Mouse (Mus musculus) lung, embryonic 16.5 days (tissue): Measurements from ENCODE around the gene Hdac7. TPM values are rescaled to one million over a fixed set of nuclear protein-coding genes. Genes with fewer than 3 reads are reported as not detected.

ENCODE experiments used
- ATAC-seq: fragments of 200-750 bp; cut with Nextera tagmentation; 2 replicates; pipeline ENCODE4 v1.8.0; 2017; ENCODE audit warnings: low read depth, mild to moderate bottlenecking, moderate library complexity
- H3K27ac ChIP-seq: fragments of 300-500 bp; sonication (generic); 2 replicates; pipeline ENCODE4 v1.5.1; 2014; ENCODE audit warnings: mild to moderate bottlenecking, control low read depth, low read length
- H3K27me3 ChIP-seq: fragments of 300-500 bp; sonication (generic); 2 replicates; pipeline ENCODE4 v1.6.1; 2014; ENCODE audit warnings: low read depth, low read length, mixed read lengths; ENCODE audit not compliant: control insufficient read depth, insufficient read depth
- H3K36me3 ChIP-seq: fragments of 300-500 bp; sonication (generic); 2 replicates; pipeline ENCODE4 v1.6.1; 2014; ENCODE audit warnings: low read length; ENCODE audit not compliant: control insufficient read depth, insufficient read depth
- H3K4me1 ChIP-seq: fragments of 300-500 bp; sonication (generic); replicated peaks from 2 replicates; pipeline ENCODE4 v1.6.1; 2014; ENCODE audit warnings: low read length, mixed read lengths; ENCODE audit not compliant: control insufficient read depth, insufficient read depth
- H3K4me2 ChIP-seq: fragments of 300-500 bp; sonication (generic); 2 replicates; pipeline ENCODE4 v1.6.1; 2014; ENCODE audit warnings: low read depth, low read length, control low read depth
- H3K4me3 ChIP-seq: fragments of 300-500 bp; sonication (generic); 2 replicates; pipeline ENCODE4 v1.5.1; 2014; ENCODE audit warnings: mild to moderate bottlenecking, low read length, control low read depth
- H3K9ac ChIP-seq: fragments of 300-500 bp; sonication (generic); 2 replicates; pipeline ENCODE4 v1.6.1; 2014; ENCODE audit warnings: low read length, control low read depth
- H3K9me3 ChIP-seq: fragments of 300-500 bp; sonication (generic); 2 replicates; pipeline ENCODE4 v1.6.1; 2016; ENCODE audit warnings: low read length; ENCODE audit not compliant: control insufficient read depth
- WGBS: fragments of 180-500 bp; shearing (Covaris S2); extraction: QIAGEN DNeasy Blood & Tissue Kit; methylation state at CpG from one replicate; pipeline ENCODE4 v1.1.7; 2014; 5-methylcytosine and 5-hydroxymethylcytosine counted together
- polyA plus RNA-seq: library from polyadenylated mRNA; unstranded; fragments of >200 nt; fragmentation: Nextera tagmentation; extraction: Ambion mirVana; gene quantifications from 2 replicates; pipeline ENCODE4 v1.2.1, GENCODE M21; 2015

Gene Hdac7
- polyA plus RNA-seq, 1 experiment from 2014 or later = 44.2 TPM

DNA sequence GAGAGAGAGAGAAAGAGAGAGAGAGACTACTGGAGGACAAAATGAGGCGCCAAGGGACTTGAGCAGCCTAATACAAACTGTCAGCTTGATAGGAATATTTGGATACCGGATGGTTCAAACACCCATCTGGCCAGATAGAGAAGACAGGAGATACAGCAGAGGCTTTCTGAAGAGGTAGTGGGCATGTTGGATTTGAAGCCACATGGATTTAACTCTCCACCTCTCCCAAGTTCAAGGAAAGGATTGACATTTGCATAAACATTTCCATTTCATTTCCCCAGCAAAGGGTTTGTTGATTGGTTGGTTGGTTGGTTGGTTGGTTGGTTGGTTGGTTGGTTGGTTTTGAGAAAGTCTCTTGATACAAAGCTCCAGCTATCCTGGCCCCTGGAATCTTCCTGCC is 3.6 kb upstream of the Hdac7 start:
- Histone ChIP-seq H3K27me3 (no peaks in the 10 kb centered on the region), H3K4me1 (no peaks in the 10 kb centered on the region), H3K4me3 (no peak overlapping the region), H3K4me2 (no peak overlapping the region), H3K9me3 (no peaks in the 10 kb centered on the region), H3K9ac (no peak overlapping the region), H3K27ac (no peak overlapping the region), H3K36me3 (no peaks in the 10 kb centered on the region)
- WGBS = 88% methylated on average over 2 of the region's 2 CpGs
- ATAC-seq = no peak

DNA sequence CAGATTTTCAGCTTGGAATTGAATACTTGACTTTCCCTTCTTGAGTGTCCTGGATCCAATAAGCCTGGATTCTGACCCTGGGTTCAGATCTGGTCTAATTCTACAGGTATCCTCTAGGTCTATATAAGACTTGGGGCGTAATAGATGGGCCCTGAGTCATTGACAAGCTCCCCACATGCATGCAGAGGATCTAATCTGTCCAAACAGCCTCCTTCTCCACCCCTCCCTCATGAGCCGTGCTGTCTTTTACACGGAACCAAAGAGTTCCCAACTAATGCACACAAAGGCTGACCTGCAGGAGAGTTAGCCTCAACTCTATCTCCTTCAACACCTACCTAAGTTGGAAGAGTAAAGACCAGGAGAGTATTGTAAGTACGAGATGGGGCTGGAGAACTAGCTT is 3.0 kb upstream of the Hdac7 start:
- Histone ChIP-seq H3K36me3 (no peaks in the 10 kb centered on the region), H3K27me3 (no peaks in the 10 kb centered on the region), H3K27ac (no peak overlapping the region), H3K9ac (no peak overlapping the region), H3K4me1 (no peaks in the 10 kb centered on the region), H3K4me3 (no peak overlapping the region), H3K9me3 (no peaks in the 10 kb centered on the region), H3K4me2 (no peak overlapping the region)
- 79% methylated on average over 4 of the region's 4 CpGs for WGBS
- ATAC-seq = no peak

DNA sequence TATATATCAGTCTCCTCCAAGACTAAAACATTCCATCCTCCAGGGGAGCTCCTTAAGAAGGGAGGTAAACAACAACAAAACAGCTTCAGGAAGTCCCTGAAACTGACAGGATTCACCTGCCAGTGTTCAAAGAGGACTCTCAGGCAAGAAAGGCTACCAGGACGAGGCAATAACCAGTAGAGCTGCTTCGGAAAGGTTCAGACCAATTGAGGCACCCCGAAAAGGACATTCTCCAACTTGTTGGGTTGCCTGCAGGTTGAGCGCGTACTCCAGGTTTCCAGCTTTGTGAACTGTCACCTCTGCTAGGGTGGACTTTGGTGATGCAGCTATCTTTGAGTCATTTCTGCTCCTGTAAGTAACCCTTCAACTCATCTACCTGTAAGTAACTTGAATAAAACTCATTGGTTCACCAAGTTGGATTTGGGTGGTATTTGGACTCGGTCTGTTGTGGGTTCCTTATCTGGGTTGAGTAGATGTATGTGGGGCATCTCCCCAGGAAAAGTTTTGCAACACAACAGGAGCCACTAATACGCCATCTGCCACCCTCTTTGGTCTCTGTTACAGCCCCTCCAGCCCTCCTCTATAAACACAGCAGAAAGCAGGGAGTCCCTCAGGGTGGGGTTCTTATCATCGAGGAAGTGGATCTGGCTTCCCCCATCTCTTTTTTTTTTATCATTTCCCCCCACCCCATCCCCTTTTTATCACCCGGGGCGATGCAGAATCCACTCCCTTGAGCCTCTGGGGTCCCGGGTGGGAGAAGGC is 2.0 kb upstream of the Hdac7 start:
- Histone ChIP-seq H3K4me1 (no peaks in the 10 kb centered on the region), H3K9me3 (no peaks in the 10 kb centered on the region), H3K27me3 (no peaks in the 10 kb centered on the region), H3K9ac (no peak overlapping the region), H3K4me3 (no peak overlapping the region), H3K36me3 (no peaks in the 10 kb centered on the region), H3K4me2 (no peak overlapping the region), H3K27ac (no peak overlapping the region)
- ATAC-seq = no peak
- 83% methylated on average over 11 of the region's 11 CpGs for WGBS

DNA sequence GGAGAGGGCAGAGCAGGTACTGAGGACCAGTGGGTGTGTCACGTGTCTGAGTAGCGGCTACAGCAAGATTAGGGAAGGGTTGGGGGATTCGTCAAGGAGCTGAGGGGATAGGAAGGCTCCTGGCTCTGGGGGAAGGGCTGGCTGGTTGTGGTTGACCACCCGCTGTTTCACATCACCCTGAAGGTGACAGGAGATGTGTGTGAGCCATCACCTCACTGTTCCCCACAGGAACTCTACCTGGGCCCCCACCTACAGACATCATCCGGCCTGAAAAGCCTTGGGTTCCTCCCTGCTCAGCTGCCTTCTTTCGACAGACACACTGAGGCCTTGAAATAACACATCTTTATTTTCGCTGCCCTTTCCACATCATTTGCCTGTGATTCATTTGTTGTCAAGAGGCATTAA is 1.1 kb downstream of the Hdac7 start:
- WGBS = 64% methylated on average over 7 of the region's 7 CpGs
- Histone ChIP-seq H3K36me3 (no peaks in the 10 kb centered on the region), H3K9me3 (no peaks in the 10 kb centered on the region), H3K4me1 (peaks cover 25% of the 10 kb centered on the region), H3K27ac (no peak overlapping the region), H3K4me2 (no peak overlapping the region), H3K9ac (no peak overlapping the region), H3K4me3 (no peak overlapping the region), H3K27me3 (no peaks in the 10 kb centered on the region)
- ATAC-seq = no peak

DNA sequence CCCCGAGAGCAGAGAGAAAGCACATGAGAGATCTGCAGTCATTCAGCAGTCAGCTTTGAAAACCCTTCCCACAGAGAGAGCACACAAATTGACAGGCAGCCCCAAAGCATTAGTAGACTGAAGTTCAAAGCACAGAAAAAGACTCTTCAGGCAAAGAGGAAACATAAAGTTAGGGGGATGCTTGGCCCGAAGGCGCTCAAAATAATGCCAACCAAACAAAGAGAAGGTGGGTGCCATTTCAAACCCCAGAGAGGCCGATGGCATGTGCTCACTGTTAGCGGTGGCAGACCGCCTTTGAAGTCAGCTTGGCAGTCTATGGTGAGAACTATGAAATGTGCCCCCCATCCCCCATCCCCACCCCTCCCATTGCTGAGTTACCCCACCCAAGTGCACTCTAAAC is 2.2 kb downstream of the Hdac7 start:
- WGBS = 87% methylated on average over 6 of the region's 6 CpGs
- Histone ChIP-seq H3K27ac (no peak overlapping the region), H3K27me3 (no peaks in the 10 kb centered on the region), H3K4me3 (no peak overlapping the region), H3K9me3 (no peaks in the 10 kb centered on the region), H3K9ac (no peak overlapping the region), H3K4me2 (no peak overlapping the region), H3K36me3 (no peaks in the 10 kb centered on the region), H3K4me1 (peaks cover 37% of the 10 kb centered on the region)
- ATAC-seq = no peak

DNA sequence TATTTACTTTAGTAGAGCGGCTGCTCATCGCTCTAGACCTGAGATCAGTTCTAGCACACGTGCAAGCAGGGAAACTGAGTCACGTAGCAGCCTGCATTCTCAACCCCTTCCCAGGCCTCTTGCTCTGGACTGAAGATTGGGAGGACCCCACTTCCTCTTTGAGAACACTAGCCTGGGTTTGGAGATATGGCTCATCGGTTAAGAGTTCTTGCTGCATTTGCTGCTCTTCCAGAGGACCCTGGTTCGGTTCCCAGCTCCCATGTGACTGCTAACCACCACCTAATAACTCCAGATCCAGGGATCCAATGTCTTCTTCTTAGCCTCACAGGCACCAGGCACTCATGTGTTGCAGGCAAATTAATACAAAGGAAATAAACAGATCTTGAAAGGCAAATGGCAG is 2.9 kb downstream of the Hdac7 start:
- no peaks in the 10 kb centered on the region for H3K9me3 ChIP-seq
- no peak for ATAC-seq
- no peak overlapping the region for H3K9ac ChIP-seq
- 91% methylated on average over 6 of the region's 6 CpGs for WGBS
- H3K4me1 ChIP-seq = peaks cover 44% of the 10 kb centered on the region
- no peaks in the 10 kb centered on the region for H3K27me3 ChIP-seq
- H3K4me3 ChIP-seq = no peak overlapping the region
- H3K36me3 ChIP-seq = no peaks in the 10 kb centered on the region
- no peak overlapping the region for H3K4me2 ChIP-seq
- no peak overlapping the region for H3K27ac ChIP-seq

DNA sequence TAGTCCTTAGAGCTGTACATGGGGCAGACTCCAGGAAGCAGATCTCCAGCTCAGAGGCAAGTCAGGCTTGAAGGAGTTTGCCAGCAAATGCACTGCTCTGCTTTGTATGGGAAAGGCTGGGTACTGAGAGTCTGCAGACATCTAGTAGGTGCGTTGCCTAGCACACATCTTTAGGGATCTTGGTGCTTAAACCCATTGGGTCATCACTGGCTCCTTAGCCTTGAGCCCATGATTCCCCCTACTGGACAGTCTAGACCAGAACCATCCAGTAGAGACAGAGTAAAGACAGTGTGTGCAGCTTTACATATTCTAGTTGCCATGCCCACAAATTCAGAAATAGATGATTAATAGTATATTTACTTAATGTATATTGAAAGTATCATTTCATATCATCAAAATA is 3.5 kb downstream of the Hdac7 start:
- Histone ChIP-seq H3K9ac (no peak overlapping the region), H3K27ac (peak overlapping the region; percentile 85), H3K27me3 (no peaks in the 10 kb centered on the region), H3K4me2 (no peak overlapping the region), H3K36me3 (no peaks in the 10 kb centered on the region), H3K4me1 (peaks cover 48% of the 10 kb centered on the region), H3K4me3 (no peak overlapping the region), H3K9me3 (no peaks in the 10 kb centered on the region)
- ATAC-seq = no peak
- 68% methylated on average over 1 of the region's 1 CpGs for WGBS

DNA sequence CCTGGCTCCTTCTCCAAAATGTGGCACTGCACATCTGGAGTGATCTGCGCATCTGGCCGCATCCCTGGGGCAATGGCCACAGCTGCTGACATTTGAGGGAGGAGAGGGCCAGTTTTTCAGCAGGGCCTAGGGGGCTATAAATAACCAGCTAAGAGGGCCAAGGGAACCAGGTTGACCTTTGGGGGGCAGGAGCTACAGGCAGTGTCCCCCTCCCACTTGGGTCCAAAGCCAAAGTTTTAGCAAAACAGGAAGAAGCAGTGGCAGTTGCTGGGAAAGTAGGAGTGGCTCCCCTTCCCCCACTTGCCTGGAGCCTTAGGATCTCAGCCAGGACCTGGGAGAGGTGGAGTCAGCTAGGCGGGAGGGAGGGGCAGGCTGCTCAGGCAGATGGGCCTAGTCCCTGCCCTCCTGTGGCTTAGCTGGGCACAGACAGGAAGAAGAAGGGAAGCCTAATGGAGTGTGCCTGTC is 4.3 kb downstream of the Hdac7 start:
- H3K9ac ChIP-seq = peak overlapping the region; percentile 17
- no peaks in the 10 kb centered on the region for H3K9me3 ChIP-seq
- no peaks in the 10 kb centered on the region for H3K36me3 ChIP-seq
- no peaks in the 10 kb centered on the region for H3K27me3 ChIP-seq
- H3K4me1 ChIP-seq = peaks cover 48% of the 10 kb centered on the region
- 17% methylated on average over 3 of the region's 3 CpGs for WGBS
- no peak overlapping the region for H3K4me3 ChIP-seq
- ATAC-seq = peak; percentile 89
- no peak overlapping the region for H3K4me2 ChIP-seq
- peak overlapping the region; percentile 85 for H3K27ac ChIP-seq

DNA sequence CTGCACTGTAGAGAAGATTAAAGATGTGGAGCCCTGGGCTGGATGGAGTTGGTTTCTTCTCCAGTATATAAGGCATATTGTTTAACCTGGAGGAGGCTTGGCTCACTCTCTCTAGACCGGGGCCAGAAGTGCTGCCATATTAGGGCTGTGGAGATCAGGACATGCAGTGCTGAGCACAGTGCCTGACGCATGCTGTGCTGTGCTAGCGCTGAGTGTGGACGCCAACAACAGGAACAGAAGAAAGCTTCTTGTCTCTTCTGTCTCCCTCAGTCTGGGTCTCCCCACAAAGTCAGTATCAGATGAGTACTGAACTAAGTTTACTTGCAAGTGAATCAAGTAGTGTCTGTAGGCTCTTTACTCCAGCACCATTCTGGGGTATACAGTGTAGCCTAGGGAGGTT is 4.8 kb downstream of the Hdac7 start:
- no peak overlapping the region for H3K4me2 ChIP-seq
- H3K4me3 ChIP-seq = no peak overlapping the region
- no peaks in the 10 kb centered on the region for H3K9me3 ChIP-seq
- ATAC-seq = no peak
- H3K36me3 ChIP-seq = no peaks in the 10 kb centered on the region
- H3K27me3 ChIP-seq = no peaks in the 10 kb centered on the region
- peak overlapping the region; percentile 17; the same call in 1 of the 2 replicates for H3K9ac ChIP-seq
- peaks cover 48% of the 10 kb centered on the region for H3K4me1 ChIP-seq
- peak overlapping the region; percentile 85 for H3K27ac ChIP-seq
- 66% methylated on average over 4 of the region's 4 CpGs for WGBS
